Mouse (Mus musculus) hindbrain, postnatal 0 days (tissue): ENCODE results near the gene Vsig2. TPM values are rescaled to one million over a fixed set of nuclear protein-coding genes. Genes with fewer than 3 reads are reported as not detected.

Experiments used
- ATAC-seq: fragments of 200-750 bp; cut with Nextera tagmentation; 2 replicates; pipeline ENCODE4 v1.8.0; 2017; ENCODE audit warnings: mild to moderate bottlenecking, moderate TSS enrichment, moderate library complexity
- DNase-seq: peaks from one replicate; pipeline ENCODE4 v3.0.0-alpha.2; 2015; ENCODE audit warnings: low spot score
- H3K27ac ChIP-seq: fragments of 300-500 bp; sonication (generic); 2 replicates; pipeline ENCODE4 v1.5.1; 2014; ENCODE audit warnings: mild to moderate bottlenecking
- H3K27me3 ChIP-seq: fragments of 300-500 bp; sonication (generic); 2 replicates; pipeline ENCODE4 v1.6.1; 2014; ENCODE audit warnings: low read length, mixed read lengths; ENCODE audit not compliant: insufficient read depth
- H3K36me3 ChIP-seq: fragments of 300-500 bp; sonication (generic); 2 replicates; pipeline ENCODE4 v1.6.1; 2014; ENCODE audit warnings: low read length, mixed read lengths; ENCODE audit not compliant: insufficient read depth
- H3K4me1 ChIP-seq: fragments of 300-500 bp; sonication (generic); 2 replicates; pipeline ENCODE4 v1.6.1; 2014; ENCODE audit warnings: antibody characterized with exemption, low read length, mixed read lengths; ENCODE audit not compliant: insufficient read depth
- H3K4me2 ChIP-seq: fragments of 300-500 bp; sonication (generic); 2 replicates; pipeline ENCODE4 v1.6.1; 2014; ENCODE audit warnings: low read depth, mild to moderate bottlenecking, low read length, moderate library complexity, mixed read lengths
- H3K4me3 ChIP-seq: fragments of 300-500 bp; sonication (generic); 2 replicates; pipeline ENCODE4 v1.5.1; 2014; ENCODE audit warnings: low read length
- H3K9ac ChIP-seq: fragments of 300-500 bp; sonication (generic); replicated peaks from 2 replicates; pipeline ENCODE4 v1.6.1; 2014; ENCODE audit warnings: mild to moderate bottlenecking, low read length, moderate library complexity, mixed read lengths
- H3K9me3 ChIP-seq: fragments of 300-500 bp; sonication (generic); 2 replicates; pipeline ENCODE4 v1.6.1; 2016; ENCODE audit warnings: low read length, mixed read lengths
- CTCF ChIP-seq: IDR thresholded peaks from 2 replicates; pipeline ENCODE4 v1.5.1; 2016; ENCODE audit warnings: antibody characterized with exemption, control low read depth, low read depth
- WGBS: fragments of 180-500 bp; shearing (Covaris S2); extraction: QIAGEN DNeasy Blood & Tissue Kit; methylation state at CpG from one replicate; pipeline ENCODE4 v1.1.7; 2014; 5-methylcytosine and 5-hydroxymethylcytosine counted together
- polyA plus RNA-seq: library from polyadenylated mRNA; unstranded; fragments of >200 nt; fragmentation: Nextera tagmentation; extraction: Ambion mirVana; gene quantifications from 2 replicates; pipeline ENCODE4 v1.2.1, GENCODE M21; 2015
- total RNA-seq: library from RNA; depleted of rRNA; stranded (reverse); fragments of >200 nt; gene quantifications from 2 replicates; pipeline ENCODE4 v1.2.3, GENCODE M21; 2014

Gene Vsig2
- total and polyA plus RNA-seq, 2 experiments from 2014 or later: 1.6 to 3.9 TPM

GRCm38 (mm10) chr9:37504348-37504747 lies 34.7 kb upstream of the Vsig2 start:
- ATAC-seq (no peak), DNase-seq (no peak)
- H3K9me3 ChIP-seq: no peaks in the 10 kb centered on the region
- no peak for TF ChIP-seq CTCF
- H3K4me3 ChIP-seq: no peak overlapping the region
- H3K9ac ChIP-seq: no peak overlapping the region
- no peaks in the 10 kb centered on the region for H3K36me3 ChIP-seq
- H3K27ac ChIP-seq: no peak overlapping the region
- no peaks in the 10 kb centered on the region for H3K4me1 ChIP-seq
- H3K27me3 ChIP-seq: no peaks in the 10 kb centered on the region
- no peak overlapping the region for H3K4me2 ChIP-seq

DNA sequence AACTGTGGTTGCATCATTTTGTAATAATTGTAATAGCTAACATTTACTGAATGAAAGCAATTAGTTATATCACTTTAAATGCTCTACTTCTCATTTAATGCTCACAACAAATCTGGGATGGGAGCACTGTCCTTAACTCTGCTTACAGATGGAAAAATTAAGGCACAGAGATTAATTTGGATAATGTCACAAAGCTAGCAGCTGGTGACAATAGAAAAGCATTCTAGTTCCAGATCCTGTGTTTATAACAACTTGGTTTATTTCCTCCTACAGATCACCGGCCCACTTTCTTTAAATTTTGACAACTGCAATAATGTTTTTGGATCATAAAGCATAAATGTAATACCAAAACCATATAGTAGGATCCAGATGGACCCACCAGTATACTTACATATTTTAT lies 33.0 kb upstream of the Vsig2 start:
- Histone ChIP-seq H3K27me3 (no peaks in the 10 kb centered on the region), H3K9me3 (no peaks in the 10 kb centered on the region), H3K9ac (no peak overlapping the region), H3K4me1 (no peaks in the 10 kb centered on the region), H3K4me3 (no peak overlapping the region), H3K4me2 (no peak overlapping the region), H3K36me3 (no peaks in the 10 kb centered on the region), H3K27ac (no peak overlapping the region)
- DNase-seq: no peak
- ATAC-seq: no peak
- 90% methylated on average over 1 of the region's 1 CpGs for WGBS
- TF ChIP-seq CTCF: no peak

DNA sequence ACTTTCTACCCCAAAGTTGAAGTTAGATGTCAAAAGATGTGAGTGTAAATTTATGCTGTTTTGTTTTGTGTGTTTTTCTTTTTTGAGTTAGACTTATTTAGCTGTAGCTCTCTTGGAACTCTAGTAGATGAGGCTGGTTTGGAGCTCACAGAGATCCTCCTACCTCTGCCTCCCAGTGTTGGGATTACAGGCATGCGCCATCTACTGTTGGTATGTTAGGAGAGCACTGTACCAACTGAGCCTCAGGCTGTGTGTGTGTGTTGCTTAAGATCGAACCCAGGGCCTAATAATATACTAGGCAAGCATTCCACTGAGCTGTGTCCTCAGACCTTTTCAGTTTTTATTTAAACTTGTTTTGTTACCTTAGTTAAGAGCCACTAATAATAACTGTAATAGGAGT lies 27.0 kb upstream of the Vsig2 start:
- 0 out of 2 replicates have a peak, but pooled peaks have one; percentile 3 for TF ChIP-seq CTCF

GRCm38 (mm10) chr9:37514456-37514855 lies 24.6 kb upstream of the Vsig2 start:
- Histone ChIP-seq H3K4me3 (no peak overlapping the region), H3K36me3 (peaks cover under 1% of the 10 kb centered on the region; the same call in 1 of the 2 replicates), H3K4me1 (no peaks in the 10 kb centered on the region; the same call in 1 of the 2 replicates), H3K9me3 (no peaks in the 10 kb centered on the region), H3K27me3 (no peaks in the 10 kb centered on the region), H3K9ac (no peak overlapping the region), H3K27ac (no peak overlapping the region), H3K4me2 (no peak overlapping the region)
- no peak for TF ChIP-seq CTCF
- ATAC-seq (no peak), DNase-seq (no peak)
- WGBS: 76% methylated on average over 3 of the region's 3 CpGs

More for the DNA sequence above, 27.0 kb upstream of the Vsig2 start:
- ATAC-seq (no peak), DNase-seq (no peak)
- Histone ChIP-seq H3K4me1 (no peaks in the 10 kb centered on the region; the same call in 1 of the 2 replicates), H3K27ac (no peak overlapping the region), H3K9me3 (no peaks in the 10 kb centered on the region), H3K36me3 (no peaks in the 10 kb centered on the region), H3K4me2 (no peak overlapping the region), H3K27me3 (no peaks in the 10 kb centered on the region), H3K4me3 (no peak overlapping the region), H3K9ac (no peak overlapping the region)
- 89% methylated on average over 2 of the region's 2 CpGs for WGBS

DNA sequence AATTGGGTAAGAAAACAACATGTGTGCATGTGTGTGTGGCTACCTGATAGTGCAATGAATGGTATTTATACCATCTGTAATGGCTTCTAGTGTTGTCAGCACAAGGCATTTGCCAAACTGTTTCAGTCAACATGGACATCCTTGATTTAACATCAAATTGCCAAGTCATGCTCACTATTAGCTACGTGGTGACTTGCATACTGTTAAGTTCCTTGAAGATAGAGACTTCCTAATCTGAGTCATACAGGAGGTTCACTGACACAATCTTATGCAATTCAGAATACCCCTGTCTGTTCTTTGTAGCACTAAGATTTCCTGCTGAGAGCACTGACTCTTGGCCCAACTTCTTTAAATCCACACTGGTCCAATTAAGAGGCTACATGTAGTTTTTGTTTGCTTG lies 21.6 kb upstream of the Vsig2 start:
- H3K4me2 ChIP-seq: no peak overlapping the region
- H3K27me3 ChIP-seq: no peaks in the 10 kb centered on the region
- H3K4me3 ChIP-seq: no peak overlapping the region
- no peak overlapping the region for H3K27ac ChIP-seq
- no peak for TF ChIP-seq CTCF
- H3K9me3 ChIP-seq: no peaks in the 10 kb centered on the region
- H3K9ac ChIP-seq: no peak overlapping the region
- peaks cover 13% of the 10 kb centered on the region; the same call in 1 of the 2 replicates for H3K36me3 ChIP-seq
- WGBS: 68% methylated on average over 1 of the region's 1 CpGs
- DNase-seq (no peak), ATAC-seq (no peak)
- H3K4me1 ChIP-seq: no peaks in the 10 kb centered on the region; the same call in 1 of the 2 replicates

GRCm38 (mm10) chr9:37518991-37519390 lies 20.1 kb upstream of the Vsig2 start:
- WGBS: 84% methylated on average over 8 of the region's 8 CpGs
- no peak for TF ChIP-seq CTCF
- ATAC-seq (no peak), DNase-seq (no peak)
- Histone ChIP-seq H3K36me3 (peaks cover 21% of the 10 kb centered on the region; the same call in 1 of the 2 replicates), H3K9ac (no peak overlapping the region), H3K4me1 (no peaks in the 10 kb centered on the region), H3K9me3 (no peaks in the 10 kb centered on the region), H3K4me3 (no peak overlapping the region), H3K27ac (no peak overlapping the region), H3K4me2 (no peak overlapping the region), H3K27me3 (no peaks in the 10 kb centered on the region)

GRCm38 (mm10) chr9:37519995-37520394 lies 19.1 kb upstream of the Vsig2 start:
- Histone ChIP-seq H3K9ac (no peak overlapping the region), H3K27me3 (no peaks in the 10 kb centered on the region), H3K4me2 (no peak overlapping the region), H3K27ac (no peak overlapping the region), H3K36me3 (peaks cover 21% of the 10 kb centered on the region; the same call in 1 of the 2 replicates), H3K9me3 (no peaks in the 10 kb centered on the region), H3K4me3 (no peak overlapping the region), H3K4me1 (no peaks in the 10 kb centered on the region)
- 88% methylated on average over 2 of the region's 2 CpGs for WGBS
- ATAC-seq (no peak), DNase-seq (no peak)
- no peak for TF ChIP-seq CTCF
